ENCODE assay signal across 17 mouse cellular contexts in genomic region chr11:77476895-77477294, GRCm38 (mm10). TPM values are rescaled to one million over a fixed set of nuclear protein-coding genes. Genes with fewer than 3 reads are reported as not detected.
DNase-seq lines count a peak whose midpoint lies in the region; ATAC-seq and TF ChIP-seq lines count a peak whose summit lies in the region.
"Had no signal": no experiment of that assay in that cellular context is flagged by ENCODE, and none has a peak within 500 bp of the region (broad histone marks: within the 10 kb centered on the region; RNA-seq: fewer than 3 reads in every experiment).

No protein-coding gene starts in this region.

- H3K9me3 ChIP-seq in liver, postnatal 0 days (ENCODE audit: low read length), result no peaks in the 10 kb centered on the region
- no peaks in the 10 kb centered on the region for H3K9me3 ChIP-seq in liver, embryonic 11.5 days (ENCODE audit: control insufficient read depth, low read length)
- H3K9me3 ChIP-seq in kidney, embryonic 16.5 days (ENCODE audit: low read length), result no peaks in the 10 kb centered on the region
- no peaks in the 10 kb centered on the region for H3K9me3 ChIP-seq in midbrain, embryonic 14.5 days (ENCODE audit: control insufficient read depth, low read length)
- no peaks in the 10 kb centered on the region for H3K9me3 ChIP-seq in hindbrain, embryonic 14.5 days (ENCODE audit: control insufficient read depth, low read length)
- H3K9me3 ChIP-seq: embryonic facial prominence, embryonic 13.5 days; forebrain, embryonic 12.5 days; heart, embryonic 12.5 days; hindbrain, embryonic 10.5 days had no signal

- H3K4me2 ChIP-seq in liver, postnatal 0 days (ENCODE audit: low read depth, low read length), result no peak overlapping the region
- no peak overlapping the region for H3K4me2 ChIP-seq in liver, embryonic 11.5 days
- no peak overlapping the region for H3K4me2 ChIP-seq in kidney, embryonic 16.5 days (replicated peaks; ENCODE audit: low read depth, low read length)
- no peak overlapping the region for H3K4me2 ChIP-seq in midbrain, embryonic 14.5 days (ENCODE audit: low read length)
- no peak overlapping the region for H3K4me2 ChIP-seq in hindbrain, embryonic 14.5 days (replicated peaks)
- H3K4me2 ChIP-seq: embryonic facial prominence, embryonic 13.5 days; forebrain, embryonic 12.5 days; heart, embryonic 12.5 days had no signal

- DNase-seq in kidney, adult 9 months, result peak; percentile 61
- no peak for DNase-seq in kidney, postnatal 10 days
- DNase-seq in liver, postnatal 0 days, result no peak
- no peak for DNase-seq in liver, embryonic 11.5 days (ENCODE audit: low spot score)
- no peak for DNase-seq in midbrain, embryonic 14.5 days
- DNase-seq in hindbrain, embryonic 14.5 days (ENCODE audit: low spot score), result no peak
- DNase-seq: adrenal gland, adult 2 months; adrenal gland, postnatal 25 days; cerebellum, adult 18-20 months; cerebellum, postnatal 36 days; gastrocnemius, postnatal 10 days had no signal

- 65% methylated on average over 6 of the region's 6 CpGs for WGBS in liver, postnatal 0 days (ENCODE audit: insufficient replicate concordance)
- WGBS in liver, embryonic 11.5 days, result 87% methylated on average over 6 of the region's 6 CpGs
- WGBS in kidney, embryonic 16.5 days, result 89% methylated on average over 6 of the region's 6 CpGs
- 92% methylated on average over 6 of the region's 6 CpGs for WGBS in midbrain, embryonic 14.5 days
- 90% methylated on average over 6 of the region's 6 CpGs for WGBS in hindbrain, embryonic 14.5 days

- H3K27ac ChIP-seq in liver, postnatal 0 days (ENCODE audit: low read depth), result 0 out of 2 replicates have a peak overlapping the region, but pooled peaks have one; percentile 22
- H3K27ac ChIP-seq in liver, embryonic 11.5 days (ENCODE audit: low read depth, low read length), result no peak overlapping the region; the same call in 1 of the 2 replicates
- H3K27ac ChIP-seq in kidney, embryonic 16.5 days (ENCODE audit: low read length), result peak overlapping the region; percentile 41
- H3K27ac ChIP-seq in midbrain, embryonic 14.5 days (replicated peaks; ENCODE audit: low read depth, low read length), result no peak overlapping the region
- no peak overlapping the region for H3K27ac ChIP-seq in hindbrain, embryonic 14.5 days
- H3K27ac ChIP-seq: embryonic facial prominence, embryonic 13.5 days; forebrain, embryonic 12.5 days; hindbrain, embryonic 10.5 days had no signal

- H3K4me3 ChIP-seq in liver, postnatal 0 days (ENCODE audit: low read depth, low read length), result no peak overlapping the region
- H3K4me3 ChIP-seq in liver, embryonic 11.5 days (ENCODE audit: low read depth, low read length), result no peak overlapping the region
- H3K4me3 ChIP-seq in kidney, embryonic 16.5 days (ENCODE audit: low read length), result no peak overlapping the region
- no peak overlapping the region for H3K4me3 ChIP-seq in midbrain, embryonic 14.5 days (replicated peaks; ENCODE audit: low read depth, low read length)
- no peak overlapping the region for H3K4me3 ChIP-seq in hindbrain, embryonic 14.5 days (replicated peaks; ENCODE audit: low read length)
- H3K4me3 ChIP-seq: embryonic facial prominence, embryonic 13.5 days; forebrain, embryonic 12.5 days; heart, embryonic 12.5 days; hindbrain, embryonic 10.5 days had no signal

- TF ChIP-seq EP300 in liver, postnatal 0 days (IDR thresholded peaks at IDR 0.05; ENCODE audit: low read depth), result no peak

- H3K9ac ChIP-seq in liver, postnatal 0 days (replicated peaks), result no peak overlapping the region
- H3K9ac ChIP-seq in liver, embryonic 11.5 days (ENCODE audit: low read depth, low read length), result no peak overlapping the region
- no peak overlapping the region for H3K9ac ChIP-seq in kidney, embryonic 16.5 days (replicated peaks; ENCODE audit: low read length)
- no peak overlapping the region for H3K9ac ChIP-seq in midbrain, embryonic 14.5 days (replicated peaks; ENCODE audit: low read length)
- no peak overlapping the region for H3K9ac ChIP-seq in hindbrain, embryonic 14.5 days
- H3K9ac ChIP-seq: embryonic facial prominence, embryonic 13.5 days; forebrain, embryonic 12.5 days; heart, embryonic 12.5 days had no signal

- H3K36me3 ChIP-seq in liver, postnatal 0 days (replicated peaks; ENCODE audit: insufficient read depth, low read length), result no peaks in the 10 kb centered on the region
- H3K36me3 ChIP-seq in liver, embryonic 11.5 days (ENCODE audit: control insufficient read depth, insufficient read depth, low read length), result peaks cover 3% of the 10 kb centered on the region; the same call in 1 of the 2 replicates
- H3K36me3 ChIP-seq in kidney, embryonic 16.5 days (ENCODE audit: insufficient read depth, low read length), result peaks cover 12% of the 10 kb centered on the region
- H3K36me3 ChIP-seq in midbrain, embryonic 14.5 days (ENCODE audit: control insufficient read depth, insufficient read depth, low read length), result peaks cover 46% of the 10 kb centered on the region
- H3K36me3 ChIP-seq in hindbrain, embryonic 14.5 days (replicated peaks; ENCODE audit: control insufficient read depth, insufficient read depth), result peaks cover 44% of the 10 kb centered on the region

- no peaks in the 10 kb centered on the region for H3K27me3 ChIP-seq in liver, postnatal 0 days (ENCODE audit: insufficient read depth, low read length)
- no peaks in the 10 kb centered on the region for H3K27me3 ChIP-seq in liver, embryonic 11.5 days (replicated peaks; ENCODE audit: control insufficient read depth, insufficient read depth, low read length)
- H3K27me3 ChIP-seq in kidney, embryonic 16.5 days (ENCODE audit: insufficient read depth, low read length), result no peaks in the 10 kb centered on the region
- H3K27me3 ChIP-seq in midbrain, embryonic 14.5 days (ENCODE audit: control insufficient read depth, insufficient read depth, low read length), result no peaks in the 10 kb centered on the region
- H3K27me3 ChIP-seq in hindbrain, embryonic 14.5 days (ENCODE audit: control insufficient read depth, insufficient read depth, low read length), result no peaks in the 10 kb centered on the region
- H3K27me3 ChIP-seq: embryonic facial prominence, embryonic 13.5 days; forebrain, embryonic 12.5 days; heart, embryonic 12.5 days had no signal

- no peak for TF ChIP-seq CTCF in liver, postnatal 0 days (IDR thresholded peaks at IDR 0.05; ENCODE audit: low read depth)

- H3K4me1 ChIP-seq in liver, postnatal 0 days (ENCODE audit: insufficient read depth), result peaks cover 7% of the 10 kb centered on the region
- no peaks in the 10 kb centered on the region for H3K4me1 ChIP-seq in liver, embryonic 11.5 days (replicated peaks; ENCODE audit: control insufficient read depth, insufficient read depth, low read length)
- H3K4me1 ChIP-seq in kidney, embryonic 16.5 days (ENCODE audit: insufficient read depth, low read length), result no peaks in the 10 kb centered on the region
- H3K4me1 ChIP-seq in midbrain, embryonic 14.5 days (ENCODE audit: control insufficient read depth, insufficient read depth, low read length), result 0 out of 2 replicates have a peak, but pooled peaks cover 3% of the 10 kb centered on the region
- no peaks in the 10 kb centered on the region for H3K4me1 ChIP-seq in hindbrain, embryonic 14.5 days (replicated peaks; ENCODE audit: control insufficient read depth, insufficient read depth, low read length)
- H3K4me1 ChIP-seq: heart, embryonic 12.5 days had no signal

- ATAC-seq in liver, postnatal 0 days, result peak; percentile 89
- ATAC-seq in liver, embryonic 11.5 days (replicated peaks; ENCODE audit: low FRiP score), result no peak
- ATAC-seq in kidney, embryonic 16.5 days (ENCODE audit: low FRiP score, low TSS enrichment), result peak; percentile 65; the same call in 1 of the 2 replicates
- ATAC-seq in midbrain, embryonic 14.5 days (ENCODE audit: low FRiP score, low TSS enrichment), result no peak
- no peak for ATAC-seq in hindbrain, embryonic 14.5 days (ENCODE audit: low FRiP score)
- ATAC-seq: forebrain, embryonic 16.5 days had no signal

RNA-seq across cellular contexts. Expression of gene Ankrd13b, which starts 12.6 kb away (rescaled TPM):
- polyA plus RNA-seq in liver, postnatal 0 days (2015; fragmentation: Nextera tagmentation; extraction: Ambion mirVana), result 0.53 and 0.72 TPM in 2 replicates
- polyA plus RNA-seq in liver, embryonic 11.5 days (2014; fragmentation: Nextera tagmentation; extraction: Ambion mirVana), result 4.4 and 5.6 TPM in 2 replicates
- 3.5 and 4.0 TPM in 2 replicates for polyA plus RNA-seq in kidney, embryonic 16.5 days (2015; fragmentation: Nextera tagmentation; extraction: Ambion mirVana)
- polyA plus RNA-seq in midbrain, embryonic 14.5 days (2014; fragmentation: Nextera tagmentation; extraction: Ambion mirVana), result 42.6 and 43.7 TPM in 2 replicates
- 44.5 and 45.0 TPM in 2 replicates for polyA plus RNA-seq in hindbrain, embryonic 14.5 days (2014; fragmentation: Nextera tagmentation; extraction: Ambion mirVana)

RNA-seq across cellular contexts. Expression of gene Coro6, which starts 14.7 kb away (rescaled TPM):
- 0.05 and 0.38 TPM in 2 replicates for polyA plus RNA-seq in liver, postnatal 0 days (2015; fragmentation: Nextera tagmentation; extraction: Ambion mirVana)
- polyA plus RNA-seq in liver, embryonic 11.5 days (2014; fragmentation: Nextera tagmentation; extraction: Ambion mirVana), result 0.35 and 0.40 TPM in 2 replicates
- 0.25 and 0.51 TPM in 2 replicates for polyA plus RNA-seq in kidney, embryonic 16.5 days (2015; fragmentation: Nextera tagmentation; extraction: Ambion mirVana)
- polyA plus RNA-seq in midbrain, embryonic 14.5 days (2014; fragmentation: Nextera tagmentation; extraction: Ambion mirVana), result 0.26 and 0.32 TPM in 2 replicates
- 0.82 and 0.91 TPM in 2 replicates for polyA plus RNA-seq in hindbrain, embryonic 14.5 days (2014; fragmentation: Nextera tagmentation; extraction: Ambion mirVana)
- polyA plus RNA-seq: forebrain, embryonic 16.5 days had no signal

RNA-seq across cellular contexts. Expression of gene Git1, which starts 16.5 kb away (rescaled TPM):
- 2.1 and 2.5 TPM in 2 replicates for polyA plus RNA-seq in liver, postnatal 0 days (2015; fragmentation: Nextera tagmentation; extraction: Ambion mirVana)
- 10.1 and 14.1 TPM in 2 replicates for polyA plus RNA-seq in liver, embryonic 11.5 days (2014; fragmentation: Nextera tagmentation; extraction: Ambion mirVana)
- 9.7 and 13.0 TPM in 2 replicates for polyA plus RNA-seq in kidney, embryonic 16.5 days (2015; fragmentation: Nextera tagmentation; extraction: Ambion mirVana)
- polyA plus RNA-seq in midbrain, embryonic 14.5 days (2014; fragmentation: Nextera tagmentation; extraction: Ambion mirVana), result 23.1 and 25.1 TPM in 2 replicates
- 21.3 and 23.2 TPM in 2 replicates for polyA plus RNA-seq in hindbrain, embryonic 14.5 days (2014; fragmentation: Nextera tagmentation; extraction: Ambion mirVana)

RNA-seq across cellular contexts. Expression of gene Abhd15, which starts 38.0 kb away (rescaled TPM):
- polyA plus RNA-seq in liver, postnatal 0 days (2015; fragmentation: Nextera tagmentation; extraction: Ambion mirVana), result 16.2 and 18.5 TPM in 2 replicates
- polyA plus RNA-seq in liver, embryonic 11.5 days (2014; fragmentation: Nextera tagmentation; extraction: Ambion mirVana), result 3.9 and 4.2 TPM in 2 replicates
- 2.0 and 2.2 TPM in 2 replicates for polyA plus RNA-seq in kidney, embryonic 16.5 days (2015; fragmentation: Nextera tagmentation; extraction: Ambion mirVana)
- 1.8 and 2.0 TPM in 2 replicates for polyA plus RNA-seq in midbrain, embryonic 14.5 days (2014; fragmentation: Nextera tagmentation; extraction: Ambion mirVana)
- polyA plus RNA-seq in hindbrain, embryonic 14.5 days (2014; fragmentation: Nextera tagmentation; extraction: Ambion mirVana), result 1.7 and 2.7 TPM in 2 replicates

RNA-seq across cellular contexts. Expression of gene Trp53i13, which starts 38.9 kb away (rescaled TPM):
- polyA plus RNA-seq in liver, postnatal 0 days (2015; fragmentation: Nextera tagmentation; extraction: Ambion mirVana), result 4.8 and 5.4 TPM in 2 replicates
- polyA plus RNA-seq in liver, embryonic 11.5 days (2014; fragmentation: Nextera tagmentation; extraction: Ambion mirVana), result 16.2 and 17.9 TPM in 2 replicates
- 34.1 and 36.1 TPM in 2 replicates for polyA plus RNA-seq in kidney, embryonic 16.5 days (2015; fragmentation: Nextera tagmentation; extraction: Ambion mirVana)
- 11.7 and 12.0 TPM in 2 replicates for polyA plus RNA-seq in midbrain, embryonic 14.5 days (2014; fragmentation: Nextera tagmentation; extraction: Ambion mirVana)
- polyA plus RNA-seq in hindbrain, embryonic 14.5 days (2014; fragmentation: Nextera tagmentation; extraction: Ambion mirVana), result 13.3 and 15.1 TPM in 2 replicates

Comparison
In these comparisons a context has a peak if more than half of its experiments do, and no peak if none do; other contexts are left out.
1. ATAC-seq: peak in liver, postnatal 0 days (single experiment) and kidney, embryonic 16.5 days (single experiment); none in liver, embryonic 11.5 days (single experiment), midbrain, embryonic 14.5 days (single experiment) and hindbrain, embryonic 14.5 days (single experiment).
2. H3K27ac ChIP-seq: peak in liver, postnatal 0 days (single experiment) and kidney, embryonic 16.5 days (single experiment); none in liver, embryonic 11.5 days (single experiment), midbrain, embryonic 14.5 days (single experiment) and hindbrain, embryonic 14.5 days (single experiment).